In genomic region chr8:12728644-12729043, GRCm38 (mm10) we compare ENCODE assay signal across 15 mouse cellular contexts.
"Had no signal": no experiment of that assay in that cellular context is flagged by ENCODE, and none has a peak within 500 bp of the region (broad histone marks: within the 10 kb centered on the region; RNA-seq: fewer than 3 reads in every experiment).

No protein-coding gene starts in this region.

- H3K27ac ChIP-seq: liver, embryonic 14.5 days; midbrain, embryonic 10.5 days; midbrain, embryonic 13.5 days; neural tube, embryonic 13.5 days; stomach, embryonic 15.5 days had no signal

- H3K4me1 ChIP-seq: megakaryocyte, embryonic 14.5 days; stomach, embryonic 15.5 days had no signal

- H3K4me3 ChIP-seq: megakaryocyte, embryonic 14.5 days; midbrain, embryonic 10.5 days; midbrain, embryonic 13.5 days; myocyte; neural tube, embryonic 13.5 days; stomach, embryonic 15.5 days had no signal

- DNase-seq: kidney, adult 18-20 months; kidney, adult 9 months; kidney, postnatal 14 days; kidney, postnatal 4 days; retina, postnatal 1 day; right cerebral cortex, postnatal 25 days; spleen, adult 18-20 months; thymus, postnatal 25 days had no signal
